Mouse (Mus musculus) frontal cortex, adult 2 months (tissue): Measurements from ENCODE around the gene Ak7. TPM values are rescaled to one million over a fixed set of nuclear protein-coding genes. Genes with fewer than 3 reads are reported as not detected.

Experiments
- DNase-seq, 2 experiments: peaks; one replicate each; pipeline ENCODE4 v3.0.0; 2022; ENCODE audit warnings: low spot score in 1 of 2; ENCODE audit errors: extremely low spot score in 1 of 2
- polyA plus RNA-seq: library from polyadenylated mRNA; depleted of rRNA; stranded (reverse); fragments of >200 nt; gene quantifications from 2 replicates; pipeline ENCODE4 v1.2.3, GENCODE M21; 2012; rRNA removed

Gene Ak7
- polyA plus RNA-seq, result 0.30 and 0.38 TPM in 2 replicates

DNA sequence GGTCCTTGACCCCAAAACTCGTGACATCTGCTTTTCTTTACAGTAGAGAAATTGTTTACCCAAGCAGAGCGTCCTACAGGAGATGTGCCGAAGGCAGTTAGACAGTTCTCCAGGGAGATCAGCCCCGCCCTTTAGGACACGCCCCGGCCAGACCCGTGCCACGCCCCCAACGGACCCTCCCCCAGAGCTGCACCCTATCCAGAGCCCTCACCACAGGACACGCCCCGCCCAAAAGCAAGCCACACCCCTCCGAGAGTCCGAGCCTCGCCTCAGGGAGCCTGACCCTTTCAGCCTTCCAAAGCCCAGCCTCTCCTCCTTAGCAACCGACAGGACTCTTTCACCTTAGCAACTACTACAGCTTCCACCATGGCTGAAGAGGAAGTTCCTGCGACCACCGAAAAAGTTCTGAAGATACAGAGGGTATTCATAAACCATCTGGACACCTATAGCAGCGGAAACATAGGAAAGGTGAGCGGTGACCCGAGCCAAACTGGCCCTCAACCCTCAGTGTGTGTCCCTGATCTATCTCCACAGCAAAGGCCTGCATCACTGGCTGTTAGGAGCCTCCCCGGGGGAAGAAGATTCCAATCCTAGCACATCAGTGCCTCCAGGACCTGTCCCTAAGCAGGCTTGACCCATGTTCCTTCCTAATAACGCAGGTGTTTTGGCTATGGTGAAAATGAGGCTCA is at the start of gene Ak7:
Gene Ak7 (plus strand): TSS at position 178 of the 689 bp plus-strand sequence.
- no peak for DNase-seq

DNA sequence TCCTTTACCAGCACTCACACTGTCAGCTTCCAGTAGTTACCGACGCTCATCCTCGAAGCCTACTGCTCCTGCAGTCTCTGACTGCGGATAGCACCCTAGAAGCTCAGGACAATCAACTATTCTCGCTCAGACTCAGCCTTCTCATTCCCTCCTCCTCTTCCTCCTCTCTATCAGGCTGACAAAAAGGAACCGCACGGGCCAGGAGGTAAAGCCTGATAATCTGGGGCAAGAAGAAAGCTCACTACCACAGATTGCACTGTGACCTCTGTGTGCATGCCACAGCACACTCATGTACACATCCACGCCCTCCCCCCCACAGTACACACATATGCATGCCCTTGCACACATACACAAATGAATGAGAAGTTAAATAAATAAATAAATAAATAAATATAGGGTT is 29.5 kb upstream of the Ak7 start:
- no peak for DNase-seq

DNA sequence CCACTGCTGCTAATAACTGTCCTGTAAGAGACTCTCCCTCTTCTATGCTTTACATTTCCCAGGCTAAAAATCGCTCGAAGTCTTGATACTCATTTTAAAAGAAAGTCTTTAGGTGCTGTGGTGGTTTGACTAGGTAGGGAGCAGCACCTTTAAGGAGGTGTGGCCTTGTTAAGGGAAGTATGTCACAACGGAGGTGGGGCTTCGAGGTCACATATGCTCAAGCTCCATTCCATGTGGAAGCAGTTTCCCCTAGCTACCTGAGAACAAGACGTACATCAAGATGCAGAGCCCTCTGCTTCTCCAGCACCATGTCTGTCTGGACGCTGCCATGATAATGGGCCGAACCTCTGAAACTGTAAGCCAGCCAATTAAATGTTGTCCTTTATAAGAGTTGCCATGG is 27.6 kb upstream of the Ak7 start:
- no peak for DNase-seq

DNA sequence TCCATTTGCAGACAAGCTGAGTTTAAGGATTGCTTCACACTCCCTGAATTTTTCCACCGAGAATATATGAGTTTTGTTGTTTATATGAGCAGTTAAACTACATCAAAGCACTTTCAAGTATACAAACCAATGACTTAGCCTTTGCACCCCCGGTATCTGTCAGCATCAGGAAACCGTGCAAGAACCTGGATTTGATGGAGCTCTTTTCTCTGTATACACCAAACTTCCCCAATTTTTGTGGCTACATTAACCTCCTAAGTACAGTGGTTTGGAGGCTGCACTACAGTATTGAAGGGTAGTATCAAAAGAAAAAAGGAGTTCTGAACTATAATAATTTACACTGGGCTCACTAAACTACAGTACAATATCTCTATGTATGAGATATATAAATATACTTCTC is 27.0 kb upstream of the Ak7 start:
- DNase-seq, result no peak

DNA sequence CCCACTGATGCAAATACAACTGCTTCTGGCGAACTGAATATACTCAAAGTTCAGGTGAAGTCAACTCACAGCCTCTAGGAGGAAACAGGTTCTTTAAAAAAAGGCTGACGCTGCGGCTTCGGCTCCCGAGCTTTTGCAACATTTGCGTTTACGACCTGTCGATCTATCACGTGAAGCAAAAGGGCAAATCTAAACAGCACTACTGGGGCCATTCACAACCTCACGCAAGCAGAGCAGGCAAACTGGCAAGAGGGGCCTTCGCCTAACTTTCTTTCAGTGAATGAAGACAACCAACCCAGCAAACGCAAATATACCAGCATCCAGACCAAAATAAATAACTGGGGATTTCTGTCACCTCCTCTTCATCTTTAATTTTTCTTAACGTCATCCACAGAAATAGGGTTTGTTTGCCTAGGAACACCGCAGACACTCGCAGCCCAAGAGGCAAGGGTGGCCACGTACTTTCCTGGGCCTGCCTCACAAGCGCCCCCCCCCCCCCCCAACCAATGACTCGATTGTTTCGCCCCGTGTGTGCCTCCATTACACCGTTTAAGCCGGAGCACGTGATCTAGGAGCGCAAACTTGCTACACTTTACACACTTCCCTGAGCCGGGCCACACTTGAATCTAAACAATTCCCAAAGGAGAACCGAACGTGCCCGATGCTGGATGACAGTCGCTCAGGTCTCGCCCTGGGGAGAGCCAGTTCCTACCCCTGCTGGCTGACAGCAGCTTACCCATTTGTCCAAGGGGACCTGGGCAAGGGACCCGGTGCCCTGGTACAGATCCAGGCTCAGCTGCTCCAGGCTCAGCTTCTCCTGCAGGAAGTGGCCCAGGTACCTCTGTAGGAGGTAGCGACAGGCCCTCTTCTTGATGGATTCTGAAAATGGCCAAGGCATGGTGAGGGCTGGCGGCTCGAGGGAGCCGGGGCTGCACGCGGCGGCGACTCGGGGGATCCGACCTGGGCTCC is 21.6 kb upstream of the Ak7 start, which contains the start of gene Gskip:
Gene Gskip (plus strand): TSS at position 897 of the 969 bp plus-strand sequence.
- peak in 1 of 2 experiments; percentile 31 for DNase-seq

DNA sequence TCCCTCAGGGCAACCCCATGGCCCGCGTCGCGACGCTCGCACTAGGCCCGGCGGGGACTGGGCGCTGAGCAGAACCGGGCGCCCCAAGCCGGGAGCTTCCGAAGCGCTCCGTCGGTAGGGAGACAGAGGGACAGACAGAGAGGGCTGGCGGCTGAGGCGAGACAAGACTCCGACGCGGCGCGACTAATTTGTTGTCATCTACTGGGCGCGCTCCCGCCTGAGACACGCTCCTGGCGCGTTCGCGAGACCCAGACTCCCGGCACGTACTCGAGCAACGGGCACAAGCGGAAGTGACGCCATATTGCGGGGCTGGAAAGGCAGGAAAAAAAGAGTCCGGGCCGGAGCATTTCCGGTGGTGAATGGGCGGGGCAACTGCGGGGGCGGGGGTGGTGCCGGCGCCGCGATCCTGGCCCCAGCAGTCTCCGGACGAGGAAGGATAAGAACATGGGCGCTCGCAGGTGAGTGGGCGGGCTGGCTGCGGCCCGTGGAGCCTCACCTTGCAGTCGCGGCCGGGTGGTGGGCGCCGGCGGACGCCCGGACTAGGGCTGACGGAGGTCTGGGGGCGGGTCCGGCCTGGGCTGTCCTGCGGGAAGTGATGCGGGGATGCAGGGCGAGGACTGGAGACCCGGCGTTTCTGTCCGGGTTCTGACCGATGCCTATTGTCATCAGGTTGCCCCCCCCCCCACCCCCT is 20.6 kb upstream of the Ak7 start, which contains the start of gene Atg2b:
Gene Atg2b (minus strand): TSS at position 211 of the 691 bp plus-strand sequence.
- peak; percentile 89 to 98 for DNase-seq

DNA sequence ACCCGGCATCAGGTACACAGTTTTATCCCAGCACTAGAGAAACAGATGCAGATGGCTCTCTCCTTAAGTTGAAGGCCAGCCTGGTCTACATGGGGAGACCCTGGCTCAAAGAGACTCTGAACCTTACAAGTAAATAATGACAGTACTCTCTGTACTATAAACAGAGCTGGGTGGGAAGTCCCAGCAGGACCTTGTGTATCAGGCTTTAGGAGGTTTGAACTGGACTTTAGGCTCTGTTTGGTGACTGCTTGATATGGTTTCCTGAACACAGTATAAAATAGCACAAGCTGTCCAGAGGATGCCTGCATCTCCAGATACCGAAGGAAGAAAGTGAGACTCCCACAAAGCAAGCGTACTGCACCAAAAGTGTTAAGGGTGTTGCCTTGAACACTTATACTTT is 19.0 kb upstream of the Ak7 start:
- DNase-seq, result no peak

DNA sequence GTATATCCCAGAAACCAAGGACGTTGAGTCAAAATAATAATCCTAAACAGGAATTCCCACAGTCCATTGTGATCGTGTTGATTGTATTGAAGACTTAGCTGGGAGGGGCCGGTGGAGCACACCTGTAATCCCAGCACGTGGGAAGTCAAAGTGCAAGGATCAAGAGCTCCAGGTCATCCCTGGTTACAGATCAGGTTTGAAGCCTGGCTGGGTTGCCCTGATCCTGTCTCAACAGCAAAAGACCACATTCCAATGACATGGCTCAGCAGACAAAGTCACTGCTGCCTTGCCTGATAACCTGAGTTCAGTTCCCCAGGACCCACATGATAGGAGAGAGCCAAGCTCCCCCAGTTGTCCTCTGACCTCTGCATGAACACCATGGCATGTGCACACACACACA is 18.4 kb upstream of the Ak7 start:
- no peak for DNase-seq

DNA sequence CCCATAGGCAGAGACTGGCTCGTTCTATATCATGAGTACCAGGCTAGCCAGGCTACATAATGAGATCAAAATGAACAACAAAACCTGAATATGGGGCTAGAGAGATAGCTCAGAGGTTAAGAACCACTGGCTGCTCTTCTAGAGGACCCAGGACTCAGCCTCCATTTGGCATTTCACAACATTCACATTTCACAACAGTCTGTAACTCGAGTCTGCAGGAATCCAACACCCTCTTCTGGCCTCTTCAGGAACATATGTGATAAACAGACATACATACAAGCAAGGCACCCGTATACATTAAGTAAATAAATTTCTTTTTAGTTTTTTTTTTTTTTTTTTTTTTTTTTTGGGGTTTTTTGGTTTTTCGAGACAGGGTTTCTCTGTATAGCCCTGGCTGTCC is 17.2 kb upstream of the Ak7 start:
- DNase-seq, result no peak

DNA sequence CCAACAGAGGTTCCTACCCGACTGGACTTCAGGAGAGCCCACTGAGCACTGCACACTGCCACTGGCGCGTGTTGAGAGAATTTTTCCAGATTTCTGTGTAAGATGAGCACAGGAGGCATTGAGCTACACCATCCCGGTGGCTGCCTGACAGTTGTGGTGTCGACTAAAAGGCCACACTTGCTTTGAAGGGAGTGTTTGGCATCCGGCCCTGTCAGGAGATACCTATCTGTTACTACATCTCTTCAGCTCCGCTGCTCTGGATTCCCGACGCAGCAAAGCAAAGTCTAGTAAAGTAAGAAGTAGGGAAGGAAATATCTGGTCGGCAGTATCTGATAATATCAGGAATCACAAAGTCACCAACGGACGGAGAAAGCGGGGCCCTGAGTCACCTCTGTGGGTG is 16.3 kb upstream of the Ak7 start:
- DNase-seq, result no peak

DNA sequence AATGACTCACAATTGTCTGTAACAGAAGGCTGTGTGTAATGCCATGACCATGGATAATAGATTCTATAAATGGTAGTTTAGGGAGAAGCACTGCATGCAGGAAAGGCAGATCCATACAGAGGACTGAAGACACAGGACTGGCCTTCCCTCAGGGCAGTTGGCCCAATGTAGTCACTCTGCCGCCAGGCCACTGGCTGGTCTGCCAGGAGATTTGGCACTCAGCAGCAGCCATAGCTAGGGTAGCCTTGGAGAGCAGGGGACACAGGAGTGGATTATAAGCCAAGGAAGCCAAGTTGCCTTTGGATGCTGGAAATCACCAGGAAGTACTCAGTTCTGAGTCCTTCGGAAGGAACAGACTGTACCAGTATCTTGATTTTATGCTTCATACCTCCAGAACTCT is 11.8 kb upstream of the Ak7 start:
- DNase-seq, result no peak

DNA sequence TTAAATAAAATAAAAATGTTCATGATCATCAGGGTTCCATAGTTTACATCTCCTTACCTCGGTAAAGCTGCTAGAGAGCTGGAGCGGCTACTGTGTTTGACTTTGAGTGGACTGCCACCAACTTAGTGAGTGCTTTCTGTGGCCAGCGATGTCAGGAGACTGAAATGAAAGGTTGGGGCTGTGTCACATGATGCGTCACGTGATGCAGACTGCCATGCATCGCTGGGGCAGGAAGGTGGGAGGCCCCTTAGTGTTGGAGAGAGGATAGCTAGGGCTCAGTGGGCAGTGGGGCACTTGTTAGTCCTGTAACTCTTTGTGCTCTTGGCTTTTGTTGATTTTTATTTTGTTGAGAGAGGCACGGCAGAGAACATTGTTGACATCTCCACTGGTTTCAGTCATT is 9.9 kb upstream of the Ak7 start:
- no peak for DNase-seq

DNA sequence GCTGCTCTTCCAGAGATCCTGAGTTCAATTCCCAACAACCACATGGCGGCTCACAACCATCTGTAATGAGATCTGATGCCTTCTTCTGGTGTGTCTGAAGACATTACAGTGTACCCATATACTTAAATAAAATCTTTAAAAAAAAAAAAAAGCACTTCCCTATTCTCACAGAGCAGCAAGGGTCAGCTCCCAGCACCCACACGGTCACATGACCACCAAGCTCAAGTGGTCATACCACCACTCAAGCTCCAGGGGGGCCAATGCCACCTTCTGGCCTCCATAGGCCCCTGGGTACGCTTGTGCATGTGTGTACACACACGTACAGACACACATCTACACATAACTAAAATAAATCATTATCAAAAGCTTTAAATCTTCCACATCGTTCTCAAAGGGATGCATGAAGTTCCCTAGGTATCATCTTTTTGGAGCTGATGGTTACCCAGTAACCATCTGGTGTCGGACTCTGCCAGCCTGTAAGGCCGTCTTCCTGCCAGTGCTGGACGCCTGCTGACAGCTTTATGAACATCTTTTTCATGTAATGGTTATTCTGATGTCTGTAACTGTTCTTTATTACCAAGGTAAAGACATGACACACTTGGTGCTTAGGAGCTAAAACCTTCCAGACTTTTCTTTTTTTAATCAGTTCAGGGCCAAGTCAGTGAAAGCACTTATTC is 8.5 kb upstream of the Ak7 start:
- no peak for DNase-seq

DNA sequence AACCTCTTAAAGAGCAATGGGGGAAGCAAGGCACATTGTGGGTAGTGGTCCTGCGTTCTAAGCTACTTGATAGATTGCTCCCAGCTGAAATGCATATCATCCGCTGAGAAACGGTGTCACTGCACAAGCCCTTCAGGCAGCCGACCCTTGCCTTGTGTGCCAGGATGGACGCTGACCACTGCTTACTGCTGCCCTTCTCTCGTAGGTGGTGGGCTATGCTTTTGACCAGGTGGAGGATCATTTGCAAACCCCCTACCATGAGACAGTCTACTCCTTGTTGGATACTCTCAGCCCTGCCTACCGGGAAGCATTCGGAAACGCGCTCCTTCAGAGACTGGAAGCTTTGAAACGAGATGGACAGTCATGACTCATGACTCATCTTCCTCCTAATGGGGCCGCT is 5.3 kb upstream of the Ak7 start:
- no peak for DNase-seq

DNA sequence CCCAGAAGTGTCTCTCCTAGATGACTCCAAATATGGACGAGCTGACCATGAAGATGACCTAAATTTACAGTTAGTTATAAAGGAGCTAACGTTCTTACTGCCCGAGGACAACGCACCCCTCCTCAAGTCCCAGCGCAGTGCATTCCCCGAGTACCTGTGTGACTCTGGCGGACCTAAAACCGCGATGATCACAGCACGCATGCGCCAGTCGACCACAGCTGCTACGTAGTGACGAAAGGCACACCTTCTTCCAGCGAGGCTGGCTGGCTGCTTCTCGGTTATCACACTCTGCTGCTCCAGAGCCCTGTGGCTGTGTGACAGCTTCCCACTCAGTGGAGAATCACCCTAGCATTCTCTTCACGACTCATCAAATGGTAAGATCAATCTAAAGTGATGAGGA is 12.8 kb downstream of the Ak7 start:
- DNase-seq, result peak in 1 of 2 experiments; percentile 74

DNA sequence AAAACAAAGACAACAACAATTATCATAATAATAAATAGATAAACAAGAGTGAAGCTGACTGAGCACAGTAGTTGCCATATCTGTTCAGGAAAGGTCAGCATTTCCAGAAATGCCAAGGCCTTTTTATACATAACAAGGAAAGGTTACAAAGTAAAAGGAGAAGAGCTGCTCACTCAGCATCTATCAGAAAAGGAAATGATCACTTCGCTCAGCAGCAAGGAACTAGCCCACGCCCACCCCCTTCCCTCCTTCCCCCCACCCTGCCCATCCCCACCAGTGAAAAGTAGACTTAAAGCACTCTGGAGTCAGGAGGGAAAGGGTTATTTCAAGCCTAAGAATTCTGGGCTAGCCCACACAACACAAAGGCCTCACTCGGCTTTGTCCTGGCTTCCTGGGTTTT is 14.4 kb downstream of the Ak7 start:
- DNase-seq, result no peak

DNA sequence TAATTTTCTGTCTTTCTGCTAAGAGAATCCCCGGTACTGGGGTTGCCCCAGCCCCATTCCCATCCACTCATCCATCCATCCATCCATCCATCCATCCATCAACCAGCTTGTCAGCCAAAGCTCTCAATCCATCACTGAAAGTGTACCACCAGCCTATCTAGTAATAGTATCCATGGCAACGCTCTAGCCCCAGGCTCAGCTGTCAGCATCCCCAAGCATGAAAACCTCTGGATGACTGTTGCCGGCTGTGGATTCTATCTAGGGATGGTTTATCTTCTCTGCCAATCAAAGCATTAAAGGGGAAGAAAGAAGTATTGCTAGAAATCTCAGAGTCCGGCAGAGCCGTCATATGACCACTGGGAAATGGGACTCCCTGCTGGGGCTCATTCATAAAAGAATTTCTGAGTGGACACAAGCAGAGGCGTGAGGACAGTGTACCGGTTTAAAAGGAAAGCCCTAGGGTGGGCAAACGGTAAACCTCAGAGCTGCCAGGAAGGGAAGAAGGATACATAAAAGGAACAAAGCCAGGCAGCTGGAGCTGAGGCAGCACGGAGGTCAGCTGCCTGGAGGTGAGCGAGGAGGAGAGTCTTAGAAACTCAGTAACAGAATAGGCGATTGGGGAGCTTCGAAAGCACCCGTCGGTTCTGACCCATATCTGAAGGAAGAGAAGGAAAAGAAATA is 15.8 kb downstream of the Ak7 start:
- no peak for DNase-seq

DNA sequence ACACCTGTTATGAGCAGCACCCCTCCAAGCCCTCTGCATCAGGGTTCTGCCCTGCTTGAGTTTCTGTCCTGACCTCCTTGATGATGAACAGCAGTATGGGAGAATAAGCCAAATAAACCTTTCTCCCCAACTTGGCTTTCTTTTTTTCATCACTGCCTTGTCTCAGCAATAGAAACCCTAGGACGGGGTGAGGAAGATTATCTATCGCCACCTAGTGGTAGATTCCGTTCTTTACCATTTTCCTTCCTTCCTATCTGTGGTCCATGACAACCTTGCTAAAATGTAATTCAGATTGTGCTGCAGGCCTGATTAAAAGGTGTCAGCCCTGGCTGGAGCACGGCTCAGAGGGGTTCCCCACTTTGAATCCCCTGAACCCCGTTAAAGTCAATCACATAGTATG is 16.9 kb downstream of the Ak7 start:
- peak in 1 of 2 experiments; percentile 76 for DNase-seq

DNA sequence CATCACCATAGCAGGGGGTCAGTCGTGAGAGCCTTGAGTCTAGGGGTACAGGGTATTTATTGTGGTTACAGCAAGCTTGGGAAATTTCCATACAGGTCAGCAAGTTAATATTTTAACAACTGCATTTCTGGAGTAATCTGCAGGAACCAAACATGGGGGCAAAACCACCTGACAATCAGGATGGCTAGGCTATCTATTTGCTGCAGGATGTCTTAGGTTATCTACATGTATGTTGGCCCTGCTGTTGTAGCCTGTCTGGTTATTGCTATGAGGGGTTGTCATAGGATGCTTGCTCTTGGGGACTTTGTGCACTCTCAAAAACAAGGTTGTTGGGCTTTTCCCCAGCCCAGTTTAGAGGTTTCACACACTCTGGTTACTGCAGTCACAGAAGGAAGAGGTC is 18.8 kb downstream of the Ak7 start:
- no peak for DNase-seq

DNA sequence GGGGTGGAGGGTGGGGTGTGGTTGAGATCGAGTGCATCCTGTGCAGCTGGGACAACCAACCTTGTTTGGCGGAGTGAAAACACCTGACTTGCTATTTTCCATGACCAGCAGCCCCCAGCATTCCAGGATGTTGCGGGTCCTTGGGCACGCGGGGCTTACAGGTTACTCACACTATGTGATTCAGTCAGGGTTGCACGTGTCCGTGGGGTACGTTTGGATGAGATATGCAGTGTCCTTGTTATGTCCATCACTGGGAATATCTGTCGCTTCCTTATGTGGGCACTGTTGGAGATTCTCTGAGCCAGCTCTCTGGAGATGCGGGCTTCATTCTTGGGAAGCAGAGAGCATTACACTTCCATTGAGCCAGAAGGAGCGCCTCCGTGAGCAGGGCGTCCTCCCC is 20.0 kb downstream of the Ak7 start:
- no peak for DNase-seq
